In the genomic region with DNA sequence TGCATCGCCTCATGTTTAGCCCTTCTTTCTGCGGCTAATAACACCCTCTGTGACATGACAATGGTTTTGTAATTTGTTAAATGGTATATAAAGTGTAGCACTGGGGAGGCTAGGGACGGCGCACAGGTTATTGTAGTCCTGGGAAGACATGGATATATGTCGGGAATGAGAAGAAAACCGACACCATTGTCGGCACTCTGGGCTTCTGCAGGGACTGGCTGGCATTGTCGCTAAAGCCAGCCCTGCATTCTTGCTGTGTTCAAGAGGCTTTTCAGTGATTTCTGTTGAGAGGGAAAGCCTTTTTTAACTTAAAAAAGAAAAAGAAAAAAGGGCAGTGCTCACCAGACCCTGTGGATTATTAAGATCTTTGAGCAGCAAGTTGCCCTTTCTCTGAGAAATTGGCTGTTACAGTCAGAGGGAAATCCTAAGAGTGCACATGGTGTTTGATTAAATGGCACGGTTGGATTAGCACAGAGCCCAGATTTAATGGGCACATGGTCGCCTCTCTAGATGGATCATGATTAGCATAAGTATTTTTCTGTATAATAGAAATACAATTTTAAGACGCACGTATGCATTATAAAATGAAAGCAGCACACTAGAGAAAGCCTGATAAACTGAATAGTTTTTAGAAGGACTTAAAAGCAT, we compare ENCODE assay signal across 16 mouse cellular contexts. TPM values are rescaled to one million over a fixed set of nuclear protein-coding genes. Genes with fewer than 3 reads are reported as not detected.
DNase-seq lines count a peak whose midpoint lies in the region; ATAC-seq lines count a peak whose summit lies in the region.
"Had no signal": no experiment of that assay in that cellular context is flagged by ENCODE, and none has a peak within 500 bp of the region (broad histone marks: within the 10 kb centered on the region; RNA-seq: fewer than 3 reads in every experiment).

No protein-coding gene starts in this region.

- H3K36me3 ChIP-seq in kidney, embryonic 16.5 days (ENCODE audit: insufficient read depth, low read length) = no peaks in the 10 kb centered on the region
- no peaks in the 10 kb centered on the region for H3K36me3 ChIP-seq in hindbrain, embryonic 10.5 days
- no peaks in the 10 kb centered on the region for H3K36me3 ChIP-seq in midbrain, embryonic 13.5 days
- H3K36me3 ChIP-seq: limb, embryonic 12.5 days had no signal

- no peak overlapping the region for H3K9ac ChIP-seq in kidney, embryonic 16.5 days (replicated peaks; ENCODE audit: low read length)
- peak overlapping the region; percentile 1; the same call in 1 of the 2 replicates for H3K9ac ChIP-seq in midbrain, embryonic 13.5 days (replicated peaks)
- H3K9ac ChIP-seq: limb, embryonic 12.5 days; liver, postnatal 0 days had no signal

- no peak overlapping the region for H3K4me3 ChIP-seq in kidney, embryonic 16.5 days (ENCODE audit: low read length)
- no peak overlapping the region for H3K4me3 ChIP-seq in hindbrain, embryonic 10.5 days
- 0 out of 2 replicates have a peak overlapping the region, but pooled peaks have one; percentile 1 for H3K4me3 ChIP-seq in midbrain, embryonic 13.5 days (replicated peaks)
- H3K4me3 ChIP-seq: limb, embryonic 12.5 days had no signal

- no peak overlapping the region for H3K4me2 ChIP-seq in kidney, embryonic 16.5 days (replicated peaks; ENCODE audit: low read depth, low read length)
- H3K4me2 ChIP-seq in midbrain, embryonic 13.5 days (replicated peaks) = peak overlapping the region; percentile 29
- H3K4me2 ChIP-seq: limb, embryonic 12.5 days had no signal

- no peaks in the 10 kb centered on the region for H3K27me3 ChIP-seq in kidney, embryonic 16.5 days (ENCODE audit: insufficient read depth, low read length)
- H3K27me3 ChIP-seq in hindbrain, embryonic 10.5 days (ENCODE audit: insufficient read depth, poor library complexity, severe bottlenecking) = no peaks in the 10 kb centered on the region
- no peaks in the 10 kb centered on the region for H3K27me3 ChIP-seq in midbrain, embryonic 13.5 days
- H3K27me3 ChIP-seq: limb, embryonic 12.5 days had no signal

- peak; percentile 35 for DNase-seq in kidney, adult 9 months
- no peak for DNase-seq in hindbrain, embryonic 10.5 days (ENCODE audit: low spot score)
- no peak for DNase-seq in spleen, postnatal 14 days (ENCODE audit: low spot score in 2 of 2)
- DNase-seq in right cerebral cortex, postnatal 10 days (ENCODE audit: low spot score in 2 of 2) = no peak
- DNase-seq in Muller cell, postnatal 12 days (ENCODE audit: inconsistent ontology term) = no peak
- no peak for DNase-seq in urinary bladder, postnatal 14 days (ENCODE audit: low spot score)
- DNase-seq: B cell, adult 2 months; cerebellum, adult 18-20 months; heart, postnatal 14 days; kidney, adult 8-10 months; liver, postnatal 0 days; right cerebral cortex, adult 18-20 months; thymus, adult 2 months had no signal

- peaks cover 47% of the 10 kb centered on the region for H3K4me1 ChIP-seq in kidney, embryonic 16.5 days (ENCODE audit: insufficient read depth, low read length)
- H3K4me1 ChIP-seq in hindbrain, embryonic 10.5 days (replicated peaks) = peaks cover 67% of the 10 kb centered on the region
- H3K4me1 ChIP-seq in midbrain, embryonic 13.5 days (replicated peaks) = peaks cover 54% of the 10 kb centered on the region

- no peak for ATAC-seq in kidney, embryonic 16.5 days (ENCODE audit: low FRiP score, low TSS enrichment)
- peak; percentile 81 for ATAC-seq in midbrain, embryonic 13.5 days
- ATAC-seq: liver, postnatal 0 days had no signal

- no peak overlapping the region for H3K27ac ChIP-seq in kidney, embryonic 16.5 days (ENCODE audit: low read length)
- H3K27ac ChIP-seq in hindbrain, embryonic 10.5 days = 0 out of 2 replicates have a peak overlapping the region, but pooled peaks have one; percentile 43
- peak overlapping the region; percentile 68 for H3K27ac ChIP-seq in midbrain, embryonic 13.5 days
- H3K27ac ChIP-seq: limb, embryonic 12.5 days had no signal

- 42% methylated on average over 12 of the region's 12 CpGs for WGBS in kidney, embryonic 16.5 days
- 33% methylated on average over 12 of the region's 12 CpGs for WGBS in hindbrain, embryonic 10.5 days
- 6% methylated on average over 12 of the region's 12 CpGs for WGBS in midbrain, embryonic 13.5 days

- H3K9me3 ChIP-seq in kidney, embryonic 16.5 days (ENCODE audit: low read length) = no peaks in the 10 kb centered on the region
- no peaks in the 10 kb centered on the region for H3K9me3 ChIP-seq in hindbrain, embryonic 10.5 days
- H3K9me3 ChIP-seq in midbrain, embryonic 13.5 days = no peaks in the 10 kb centered on the region
- H3K9me3 ChIP-seq: limb, embryonic 12.5 days had no signal

RNA-seq across cellular contexts. Expression of a gene that starts 58.6 kb away (rescaled TPM):
- 8.2 and 9.1 TPM in 2 replicates for polyA plus RNA-seq in kidney, embryonic 16.5 days (2015; fragmentation: Nextera tagmentation; extraction: Ambion mirVana)
- polyA plus RNA-seq in hindbrain, embryonic 10.5 days (2016; fragmentation: Nextera tagmentation; extraction: Ambion mirVana) = 10.3 and 11.0 TPM in 2 replicates
- 16.8 and 16.9 TPM in 2 replicates for polyA plus RNA-seq in midbrain, embryonic 13.5 days (2015; fragmentation: Nextera tagmentation; extraction: Ambion mirVana)
